24 mouse cellular contexts compared by ENCODE assay signal in the genomic region with DNA sequence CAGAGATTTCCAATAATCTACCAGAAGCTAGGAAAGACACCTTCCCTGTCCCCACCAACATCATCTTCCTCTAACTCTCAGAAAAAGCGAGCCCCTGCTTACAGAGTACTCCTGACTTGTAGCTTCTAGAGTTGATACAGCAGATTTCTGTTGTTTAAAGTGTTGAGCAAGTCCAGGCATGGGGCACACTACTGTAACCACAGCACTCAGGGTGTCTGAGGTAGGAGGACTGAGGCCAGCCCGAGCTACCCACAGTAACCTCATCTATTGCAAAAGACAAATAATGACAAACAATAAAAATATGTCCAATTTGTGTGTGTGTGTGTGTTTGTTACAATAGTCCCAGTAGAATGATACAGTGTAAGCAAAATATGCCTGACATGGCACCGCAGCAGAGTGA.
DNase-seq lines count a peak whose midpoint lies in the region; ATAC-seq and TF ChIP-seq lines count a peak whose summit lies in the region.
"Had no signal": no experiment of that assay in that cellular context is flagged by ENCODE, and none has a peak within 500 bp of the region (broad histone marks: within the 10 kb centered on the region; RNA-seq: fewer than 3 reads in every experiment).

No protein-coding gene starts in this region.

- peak; percentile 54; the same call in 1 of the 2 replicates for ATAC-seq in liver, embryonic 15.5 days (ENCODE audit: insufficient read depth)
- peak; percentile 62 for ATAC-seq in common myeloid progenitor, adult 5-6 weeks (replicated peaks; ENCODE audit: low read depth, poor library complexity, severe bottlenecking)
- peak; percentile 70 for ATAC-seq in megakaryocyte, adult 5-6 weeks (ENCODE audit: poor library complexity, severe bottlenecking)
- ATAC-seq: activated CD4-positive, CD25-positive, alpha-beta regulatory T cell, adult 4 months; forebrain, embryonic 16.5 days; Patski had no signal

- H3K79me3 ChIP-seq in C2C12 (ENCODE audit: low read depth): no peaks in the 10 kb centered on the region

- no peaks in the 10 kb centered on the region for H3K9me3 ChIP-seq in liver, embryonic 15.5 days (replicated peaks)
- H3K9me3 ChIP-seq: embryonic facial prominence, embryonic 12.5 days; forebrain, embryonic 12.5 days; heart, embryonic 12.5 days; hindbrain, embryonic 10.5 days; hindbrain, embryonic 15.5 days had no signal

- no peaks in the 10 kb centered on the region for H3K79me2 ChIP-seq in C2C12 (ENCODE audit: control insufficient read depth, insufficient read depth)

- no peak overlapping the region for H3K9ac ChIP-seq in liver, embryonic 15.5 days
- H3K9ac ChIP-seq: embryonic facial prominence, embryonic 12.5 days; forebrain, embryonic 12.5 days; heart, embryonic 12.5 days; hindbrain, embryonic 15.5 days had no signal

- no peak overlapping the region for H3K4me3 ChIP-seq in liver, embryonic 15.5 days (replicated peaks)
- H3K4me3 ChIP-seq in C2C12 (ENCODE audit: insufficient read depth, poor library complexity, severe bottlenecking): no peak overlapping the region
- H3K4me3 ChIP-seq: embryonic facial prominence, embryonic 12.5 days; forebrain, embryonic 12.5 days; heart, embryonic 12.5 days; hindbrain, embryonic 10.5 days; hindbrain, embryonic 15.5 days had no signal

- DNase-seq in liver: no peak
- no peak for DNase-seq in gastrocnemius, postnatal 4 days (ENCODE audit: low spot score in 2 of 2)
- DNase-seq in thymus, postnatal 25 days: no peak
- DNase-seq in left cerebral cortex, postnatal 4 days: no peak
- DNase-seq: adrenal gland, adult 8-10 months; adrenal gland, postnatal 36 days; B cell, adult 2 months; cerebellum, adult 11 months; cerebellum, adult 8-10 months; cerebellum, postnatal 14 days; gastrocnemius, postnatal 10 days; kidney, adult 11 months had no signal

- 42% methylated on average over 3 of the region's 3 CpGs for WGBS in liver, embryonic 15.5 days (ENCODE audit: insufficient replicate concordance)

- no peak overlapping the region for H3K27ac ChIP-seq in liver, embryonic 15.5 days (replicated peaks)
- H3K27ac ChIP-seq: embryonic facial prominence, embryonic 12.5 days; forebrain, embryonic 12.5 days; hindbrain, embryonic 10.5 days; hindbrain, embryonic 15.5 days had no signal

- no peak overlapping the region for H3ac ChIP-seq in C2C12 (ENCODE audit: control insufficient read depth, insufficient read length, low read depth)

- H3K27me3 ChIP-seq in liver, embryonic 15.5 days: no peaks in the 10 kb centered on the region
- no peaks in the 10 kb centered on the region for H3K27me3 ChIP-seq in C2C12 (ENCODE audit: control insufficient read depth, insufficient read depth, insufficient read length)
- H3K27me3 ChIP-seq: embryonic facial prominence, embryonic 12.5 days; forebrain, embryonic 12.5 days; heart, embryonic 12.5 days; hindbrain, embryonic 15.5 days; Patski had no signal

- no peak overlapping the region for H3K4me2 ChIP-seq in liver, embryonic 15.5 days
- H3K4me2 ChIP-seq: embryonic facial prominence, embryonic 12.5 days; forebrain, embryonic 12.5 days; heart, embryonic 12.5 days; hindbrain, embryonic 15.5 days had no signal

- H3K4me1 ChIP-seq in liver, embryonic 15.5 days (replicated peaks): peaks cover 12% of the 10 kb centered on the region; the same call in 1 of the 2 replicates
- H3K4me1 ChIP-seq: embryonic facial prominence, embryonic 12.5 days; forebrain, embryonic 12.5 days; heart, embryonic 12.5 days; hindbrain, embryonic 10.5 days; hindbrain, embryonic 15.5 days had no signal

- intact Hi-C loops in left cerebral cortex, postnatal 4 days (cut with DNase I): no loop called here

- TF ChIP-seq CTCF in C2C12 (IDR thresholded peaks at IDR 0.05; ENCODE audit: control insufficient read depth, insufficient read depth, insufficient read length): no peak

- no peaks in the 10 kb centered on the region for H3K36me3 ChIP-seq in liver, embryonic 15.5 days (replicated peaks)
- H3K36me3 ChIP-seq in C2C12 (ENCODE audit: control insufficient read depth, insufficient read depth): no peaks in the 10 kb centered on the region
- H3K36me3 ChIP-seq: embryonic facial prominence, embryonic 12.5 days; forebrain, embryonic 12.5 days; heart, embryonic 12.5 days; hindbrain, embryonic 10.5 days; hindbrain, embryonic 15.5 days had no signal

TF ChIP-seq in C2C12, 6 proteins besides CTCF, POLR2A, EP300 and RAD21:
- TF ChIP-seq CEBPB (IDR thresholded peaks at IDR 0.05; ENCODE audit: low read depth) (peak; percentile 15), USF1 (IDR thresholded peaks at IDR 0.05; ENCODE audit: low read depth) (no peak)
TF ChIP-seq in C2C12: peak in this region for 1.
